Mouse (Mus musculus): ENCODE data around the gene Rph3al. TPM values are rescaled to one million over a fixed set of nuclear protein-coding genes. Genes with fewer than 3 reads are reported as not detected.

Gene Rph3al
- polyA plus RNA-seq, 1 experiment, result 0.47 TPM

DNA sequence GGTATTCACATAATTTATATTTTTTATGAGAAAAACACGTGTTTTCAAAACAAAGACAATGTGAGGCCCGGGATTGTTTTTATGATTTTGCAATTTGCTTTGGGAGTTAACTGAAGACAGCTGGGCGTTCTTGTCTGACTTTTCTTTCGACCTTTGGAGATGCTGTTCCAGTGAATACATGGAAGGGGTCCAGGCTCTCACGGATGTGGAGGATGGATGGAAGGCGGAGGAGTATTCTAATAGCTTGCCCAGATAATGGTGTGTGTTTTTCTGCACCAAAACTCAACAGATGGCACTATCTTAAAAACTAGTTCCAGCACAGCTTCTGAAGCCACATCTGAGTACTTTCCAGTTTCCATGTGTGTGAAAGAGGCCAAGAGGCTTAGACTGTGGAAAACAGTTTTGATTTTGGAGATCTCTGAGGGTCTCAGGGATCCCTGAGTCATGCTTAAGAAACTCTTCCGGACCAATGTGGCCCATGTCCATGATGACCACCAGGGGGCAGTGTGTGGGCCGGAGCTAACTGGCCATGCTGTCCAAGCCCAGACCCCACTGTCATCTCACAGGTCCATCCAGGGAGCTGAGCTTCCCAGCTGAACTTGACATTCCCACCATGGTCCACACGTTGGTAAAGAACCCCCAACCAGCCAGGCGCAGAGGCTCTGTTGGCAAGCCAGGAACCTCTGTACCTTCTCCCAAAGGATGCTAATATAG, 25.1 kb downstream of the Rph3al start:
- TF ChIP-seq CTCF (IDR thresholded peaks at IDR 0.05; ENCODE audit: borderline replicate concordance, insufficient read depth, low read length), result peak; percentile 77
- no peak for TF ChIP-seq POLR2A (IDR thresholded peaks at IDR 0.05; ENCODE audit: low read depth, low read length)
- H3K27ac ChIP-seq (ENCODE audit: insufficient read depth, low read length), result no peak overlapping the region
- no peak overlapping the region for H3K4me3 ChIP-seq (ENCODE audit: insufficient read depth, low read length)
- H3K4me1 ChIP-seq (ENCODE audit: control insufficient read depth, insufficient read depth, low read length), result no peaks in the 10 kb centered on the region

- Histone ChIP-seq H3K27ac (ENCODE audit: insufficient read depth, low read length) (no peak overlapping the region), H3K4me1 (ENCODE audit: control insufficient read depth, insufficient read depth, low read length) (no peaks in the 10 kb centered on the region), H3K4me3 (ENCODE audit: insufficient read depth, low read length) (no peak overlapping the region)
- TF ChIP-seq POLR2A (IDR thresholded peaks at IDR 0.05; ENCODE audit: low read depth, low read length) (no peak), CTCF (IDR thresholded peaks at IDR 0.05; ENCODE audit: borderline replicate concordance, insufficient read depth, low read length) (no peak)
These were observed 26.3 kb downstream of the Rph3al start for GRCm38 (mm10) chr11:75911962-75912361.

DNA sequence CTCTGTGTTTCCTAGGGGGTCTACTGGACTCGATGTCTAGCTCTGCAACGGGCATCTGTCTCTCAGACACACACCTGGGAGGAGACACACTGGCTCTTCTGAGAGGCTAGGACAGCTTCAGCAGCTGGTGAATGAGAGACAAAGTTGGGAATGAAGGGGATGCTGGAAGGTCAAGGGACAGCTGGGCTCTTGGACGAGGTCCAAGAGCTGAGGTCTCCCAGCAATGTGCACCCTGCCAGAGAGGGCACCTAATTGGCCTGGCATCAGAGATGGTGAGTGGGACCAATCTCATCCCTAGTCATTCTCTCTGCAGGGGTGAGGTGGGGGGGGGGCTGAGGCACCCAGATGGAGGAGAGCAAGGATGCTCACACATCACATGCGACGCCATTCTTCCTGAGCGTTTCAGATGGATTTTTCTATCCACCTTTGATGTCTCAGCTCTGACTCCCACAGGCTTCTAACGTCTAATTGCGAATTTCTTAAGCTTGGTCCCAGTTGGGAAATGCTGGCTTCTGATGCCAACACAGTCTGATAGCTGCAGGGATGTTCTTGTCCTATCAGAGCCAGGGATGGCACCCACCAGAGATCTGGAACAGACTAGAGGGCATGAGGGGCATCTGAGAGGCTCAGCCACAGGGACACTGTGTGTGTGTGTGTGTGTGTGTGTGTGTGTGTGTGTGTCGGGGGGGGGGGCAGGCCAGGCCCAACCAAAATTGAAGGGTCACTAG, 28.4 kb downstream of the Rph3al start:
- TF ChIP-seq CTCF (IDR thresholded peaks at IDR 0.05; ENCODE audit: borderline replicate concordance, insufficient read depth, low read length) (no peak), POLR2A (IDR thresholded peaks at IDR 0.05; ENCODE audit: low read depth, low read length) (no peak)
- Histone ChIP-seq H3K27ac (ENCODE audit: insufficient read depth, low read length) (no peak overlapping the region), H3K4me3 (ENCODE audit: insufficient read depth, low read length) (no peak overlapping the region), H3K4me1 (ENCODE audit: control insufficient read depth, insufficient read depth, low read length) (no peaks in the 10 kb centered on the region)

DNA sequence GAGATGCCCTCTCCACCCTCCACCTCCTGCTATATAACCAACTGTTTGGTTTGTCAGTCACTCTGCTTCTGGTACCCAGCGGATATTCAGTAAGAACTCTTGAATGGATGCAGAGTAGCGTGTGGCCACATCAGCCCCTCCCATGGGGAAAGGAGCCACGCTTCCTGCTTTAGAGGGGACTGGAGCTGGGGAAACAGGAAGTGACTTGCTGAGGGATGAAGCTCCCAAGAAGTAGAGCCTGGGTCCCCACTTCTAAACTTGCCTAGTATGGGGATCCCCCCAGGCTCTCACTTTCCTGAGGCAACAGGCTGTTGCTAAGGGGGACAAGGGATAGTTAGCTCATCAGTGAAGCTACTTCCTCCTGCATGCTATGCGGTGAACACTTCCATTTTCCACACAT, 30.8 kb downstream of the Rph3al start:
- Histone ChIP-seq H3K4me1 (ENCODE audit: control insufficient read depth, insufficient read depth, low read length) (no peaks in the 10 kb centered on the region), H3K27ac (ENCODE audit: insufficient read depth, low read length) (no peak overlapping the region), H3K4me3 (ENCODE audit: insufficient read depth, low read length) (no peak overlapping the region)
- TF ChIP-seq POLR2A (IDR thresholded peaks at IDR 0.05; ENCODE audit: low read depth, low read length) (no peak), CTCF (IDR thresholded peaks at IDR 0.05; ENCODE audit: borderline replicate concordance, insufficient read depth, low read length) (no peak)

DNA sequence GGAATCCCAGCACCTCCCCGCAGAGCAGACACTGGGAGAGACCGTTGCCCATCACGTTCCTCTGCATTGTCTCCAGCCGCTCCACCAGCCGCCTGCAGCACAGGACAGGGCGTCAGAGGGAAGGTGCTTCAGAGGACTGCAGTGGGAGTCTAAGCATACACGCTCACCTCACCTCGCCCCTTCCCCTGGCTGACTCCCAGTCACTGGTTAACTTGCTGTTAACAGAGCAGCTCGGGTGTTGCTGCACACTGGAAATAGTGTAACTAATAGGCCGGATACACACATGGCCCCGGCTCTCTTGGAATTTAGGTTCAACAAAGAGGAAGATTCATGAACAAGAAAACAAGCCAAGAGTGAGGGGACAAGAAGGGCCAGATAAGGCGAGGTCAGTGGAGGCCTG, 31.7 kb downstream of the Rph3al start:
- H3K4me3 ChIP-seq (ENCODE audit: insufficient read depth, low read length), result no peak overlapping the region
- TF ChIP-seq CTCF (IDR thresholded peaks at IDR 0.05; ENCODE audit: borderline replicate concordance, insufficient read depth, low read length) (no peak), POLR2A (IDR thresholded peaks at IDR 0.05; ENCODE audit: low read depth, low read length) (no peak)
- H3K4me1 ChIP-seq (ENCODE audit: control insufficient read depth, insufficient read depth, low read length), result no peaks in the 10 kb centered on the region
- H3K27ac ChIP-seq (ENCODE audit: insufficient read depth, low read length), result no peak overlapping the region

DNA sequence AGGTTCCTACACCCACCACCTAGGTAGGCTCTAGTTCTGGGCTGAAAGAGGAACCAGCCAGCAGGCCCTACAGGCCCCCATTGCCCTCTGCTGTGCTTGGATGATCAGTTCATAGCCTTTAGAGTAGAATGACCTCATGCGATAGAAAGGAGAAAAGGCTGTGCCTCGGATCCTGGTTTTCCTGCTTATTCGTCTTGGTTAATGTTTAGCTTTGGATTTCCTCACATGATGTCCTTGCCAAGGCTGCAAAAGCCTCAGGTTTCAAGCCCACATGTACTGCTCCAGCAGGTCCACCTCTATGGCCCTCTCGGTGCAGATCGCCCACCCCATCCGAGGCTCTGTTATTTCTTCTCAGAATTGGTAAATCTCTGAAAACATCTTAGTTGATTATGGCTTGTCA, 33.2 kb downstream of the Rph3al start:
- TF ChIP-seq CTCF (IDR thresholded peaks at IDR 0.05; ENCODE audit: borderline replicate concordance, insufficient read depth, low read length) (no peak), POLR2A (IDR thresholded peaks at IDR 0.05; ENCODE audit: low read depth, low read length) (no peak)
- Histone ChIP-seq H3K27ac (ENCODE audit: insufficient read depth, low read length) (no peak overlapping the region), H3K4me3 (ENCODE audit: insufficient read depth, low read length) (no peak overlapping the region), H3K4me1 (ENCODE audit: control insufficient read depth, insufficient read depth, low read length) (no peaks in the 10 kb centered on the region)

DNA sequence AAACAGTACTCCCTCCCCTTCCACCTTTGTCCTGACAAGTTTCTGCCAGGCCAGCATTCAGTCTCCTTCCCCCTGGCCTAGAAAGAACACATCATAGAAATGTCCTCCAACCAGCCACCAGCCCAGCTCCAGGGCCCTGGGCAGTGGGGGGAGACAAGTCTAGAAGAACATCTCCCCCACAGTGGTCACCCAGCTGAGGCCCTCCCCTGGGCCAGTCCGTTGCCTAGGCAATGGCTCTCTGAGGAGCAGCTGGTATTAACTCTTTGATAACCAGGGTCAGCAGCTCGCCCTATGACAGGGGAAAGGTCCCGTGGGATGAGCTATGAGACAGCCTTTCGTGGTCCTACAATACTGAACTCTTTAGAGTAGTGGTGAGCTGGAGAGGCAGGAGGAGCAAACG, 33.7 kb downstream of the Rph3al start:
- H3K4me3 ChIP-seq (ENCODE audit: insufficient read depth, low read length), result no peak overlapping the region
- no peak overlapping the region for H3K27ac ChIP-seq (ENCODE audit: insufficient read depth, low read length)
- H3K4me1 ChIP-seq (ENCODE audit: control insufficient read depth, insufficient read depth, low read length), result no peaks in the 10 kb centered on the region
- no peak for TF ChIP-seq CTCF (IDR thresholded peaks at IDR 0.05; ENCODE audit: borderline replicate concordance, insufficient read depth, low read length)
- TF ChIP-seq POLR2A (IDR thresholded peaks at IDR 0.05; ENCODE audit: low read depth, low read length), result no peak

DNA sequence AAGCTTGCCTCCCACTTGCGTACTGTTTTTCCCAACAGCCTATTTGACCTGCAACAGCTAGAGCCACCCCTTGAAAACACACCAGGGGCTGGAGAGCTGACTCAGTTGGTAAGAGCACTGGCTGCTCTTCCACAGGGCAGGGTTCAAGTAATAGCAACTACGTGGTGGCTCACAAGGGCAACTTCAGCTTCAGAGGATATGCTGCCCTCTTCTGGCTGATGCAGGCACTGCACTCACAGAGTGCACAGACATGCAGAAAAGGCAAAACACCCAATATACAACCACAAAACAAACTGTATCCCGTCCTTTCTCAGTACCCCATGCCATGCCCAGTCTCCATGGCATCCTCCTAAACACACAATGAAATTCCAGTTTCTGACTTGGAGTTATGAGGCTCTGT, 34.7 kb downstream of the Rph3al start:
- H3K4me1 ChIP-seq (ENCODE audit: control insufficient read depth, insufficient read depth, low read length), result no peaks in the 10 kb centered on the region
- peak; percentile 81; the same call in 1 of the 2 replicates for TF ChIP-seq CTCF (IDR thresholded peaks at IDR 0.05; ENCODE audit: borderline replicate concordance, insufficient read depth, low read length)
- TF ChIP-seq POLR2A (IDR thresholded peaks at IDR 0.05; ENCODE audit: low read depth, low read length), result no peak
- H3K27ac ChIP-seq (ENCODE audit: insufficient read depth, low read length), result no peak overlapping the region
- H3K4me3 ChIP-seq (ENCODE audit: insufficient read depth, low read length), result no peak overlapping the region

- TF ChIP-seq POLR2A (IDR thresholded peaks at IDR 0.05; ENCODE audit: low read depth, low read length) (no peak), CTCF (IDR thresholded peaks at IDR 0.05; ENCODE audit: borderline replicate concordance, insufficient read depth, low read length) (no peak)
- Histone ChIP-seq H3K27ac (ENCODE audit: insufficient read depth, low read length) (no peak overlapping the region), H3K4me3 (ENCODE audit: insufficient read depth, low read length) (no peak overlapping the region), H3K4me1 (ENCODE audit: control insufficient read depth, insufficient read depth, low read length) (no peaks in the 10 kb centered on the region)
These were observed 36.9 kb downstream of the Rph3al start for GRCm38 (mm10) chr11:75901339-75901738.

DNA sequence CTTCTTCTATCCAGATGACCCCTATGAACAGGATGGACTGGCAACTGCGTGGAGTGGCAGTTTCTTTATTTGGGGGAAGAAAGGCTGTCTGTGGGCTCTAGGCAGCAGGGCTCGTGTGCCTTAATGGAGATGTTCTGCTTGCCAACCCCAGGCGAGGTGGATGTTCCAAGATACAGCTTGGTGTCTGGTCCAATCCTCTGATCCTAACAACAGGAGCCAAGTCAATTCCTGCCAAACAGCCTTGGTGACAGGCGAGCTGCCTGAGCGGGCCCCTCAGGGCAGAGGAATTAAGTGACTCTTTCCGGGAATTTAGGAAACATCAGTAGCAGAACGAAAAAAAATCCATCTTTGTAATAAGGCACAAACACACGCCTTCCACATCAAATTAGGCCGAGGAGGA, 38.6 kb downstream of the Rph3al start:
- H3K27ac ChIP-seq (ENCODE audit: insufficient read depth, low read length), result no peak overlapping the region
- no peaks in the 10 kb centered on the region for H3K4me1 ChIP-seq (ENCODE audit: control insufficient read depth, insufficient read depth, low read length)
- H3K4me3 ChIP-seq (ENCODE audit: insufficient read depth, low read length), result no peak overlapping the region
- TF ChIP-seq CTCF (IDR thresholded peaks at IDR 0.05; ENCODE audit: borderline replicate concordance, insufficient read depth, low read length) (no peak), POLR2A (IDR thresholded peaks at IDR 0.05; ENCODE audit: low read depth, low read length) (no peak)

Data from embryonic fibroblast, embryonic 13.5 days (primary cell).